Mouse (Mus musculus) midbrain, embryonic 15.5 days (tissue): ENCODE measurements around the gene Gm20662. TPM values are rescaled to one million over a fixed set of nuclear protein-coding genes. Genes with fewer than 3 reads are reported as not detected.

Experiments used
- ATAC-seq: fragments of 200-750 bp; cut with Nextera tagmentation; replicated peaks from 2 replicates; pipeline ENCODE4 v1.8.0; 2017; ENCODE audit warnings: moderate TSS enrichment
- H3K27ac ChIP-seq: fragments of 300-500 bp; sonication (generic); 2 replicates; pipeline ENCODE4 v1.5.1; 2015; ENCODE audit warnings: mild to moderate bottlenecking, inconsistent platforms
- H3K27me3 ChIP-seq: fragments of 300-500 bp; sonication (generic); replicated peaks from 2 replicates; pipeline ENCODE4 v1.6.1; 2015; ENCODE audit warnings: inconsistent platforms
- H3K36me3 ChIP-seq: fragments of 300-500 bp; sonication (generic); replicated peaks from 2 replicates; pipeline ENCODE4 v1.6.1; 2015; ENCODE audit warnings: inconsistent platforms
- H3K4me1 ChIP-seq: fragments of 300-500 bp; sonication (generic); 2 replicates; pipeline ENCODE4 v1.6.1; 2015; ENCODE audit warnings: inconsistent platforms
- H3K4me2 ChIP-seq: fragments of 300-500 bp; sonication (generic); 2 replicates; pipeline ENCODE4 v1.6.1; 2015; ENCODE audit warnings: inconsistent platforms, mild to moderate bottlenecking, moderate library complexity
- H3K4me3 ChIP-seq: fragments of 300-500 bp; sonication (generic); 2 replicates; pipeline ENCODE4 v1.5.1; 2015; ENCODE audit warnings: mild to moderate bottlenecking, inconsistent platforms
- H3K9ac ChIP-seq: fragments of 300-500 bp; sonication (generic); 2 replicates; pipeline ENCODE4 v1.6.1; 2015; ENCODE audit warnings: mild to moderate bottlenecking, inconsistent platforms
- H3K9me3 ChIP-seq: fragments of 300-500 bp; sonication (generic); 2 replicates; pipeline ENCODE4 v1.6.1; 2016; ENCODE audit warnings: inconsistent platforms
- WGBS: fragments of 180-500 bp; shearing (Covaris S2); methylation state at CpG from one replicate; pipeline ENCODE4 v1.1.7; 2015; ENCODE audit warnings: mixed read lengths; 5-methylcytosine and 5-hydroxymethylcytosine counted together
- polyA plus RNA-seq: library from polyadenylated mRNA; unstranded; fragments of >200 nt; fragmentation: Nextera tagmentation; extraction: Ambion mirVana; gene quantifications from 2 replicates; pipeline ENCODE4 v1.2.1, GENCODE M21; 2015

Gm20662 gene
- polyA plus RNA-seq, 1 experiment from 2014 or later = 0.50 TPM

- ATAC-seq = no peak
- Histone ChIP-seq H3K27me3 (no peaks in the 10 kb centered on the region), H3K9me3 (no peaks in the 10 kb centered on the region), H3K27ac (no peak overlapping the region), H3K4me2 (no peak overlapping the region), H3K4me3 (no peak overlapping the region), H3K36me3 (peaks cover 25% of the 10 kb centered on the region), H3K4me1 (no peaks in the 10 kb centered on the region), H3K9ac (no peak overlapping the region)
- WGBS = 88% methylated on average over 5 of the region's 5 CpGs
Observed at GRCm38 (mm10) chr9:108032126-108032525, 36.0 kb downstream of the Gm20662 start.

- no peak for ATAC-seq
- Histone ChIP-seq H3K27ac (no peak overlapping the region), H3K4me1 (no peaks in the 10 kb centered on the region), H3K9me3 (no peaks in the 10 kb centered on the region), H3K27me3 (no peaks in the 10 kb centered on the region), H3K4me3 (no peak overlapping the region), H3K36me3 (peaks cover 16% of the 10 kb centered on the region; the same call in 1 of the 2 replicates), H3K9ac (no peak overlapping the region), H3K4me2 (no peak overlapping the region)
- whole genome bisulfite sequencing = 98% methylated on average over 2 of the region's 2 CpGs
Observed at GRCm38 (mm10) chr9:108035331-108036156, 39.4 kb downstream of the Gm20662 start.

GRCm38 (mm10) chr9:108044751-108045492 is 48.8 kb downstream of the Gm20662 start:
- no peak overlapping the region for H3K9ac ChIP-seq
- no peak overlapping the region for H3K4me3 ChIP-seq
- H3K36me3 ChIP-seq = peaks cover 41% of the 10 kb centered on the region
- H3K27me3 ChIP-seq = no peaks in the 10 kb centered on the region
- WGBS = 96% methylated on average over 8 of the region's 8 CpGs
- ATAC-seq = no peak
- H3K27ac ChIP-seq = no peak overlapping the region
- no peak overlapping the region for H3K4me2 ChIP-seq
- H3K4me1 ChIP-seq = peaks cover 15% of the 10 kb centered on the region
- no peaks in the 10 kb centered on the region for H3K9me3 ChIP-seq

GRCm38 (mm10) chr9:108046582-108046981 is 50.4 kb downstream of the Gm20662 start:
- Histone ChIP-seq H3K9ac (no peak overlapping the region), H3K27ac (no peak overlapping the region), H3K9me3 (no peaks in the 10 kb centered on the region), H3K36me3 (peaks cover 34% of the 10 kb centered on the region), H3K4me2 (no peak overlapping the region), H3K4me3 (no peak overlapping the region), H3K27me3 (no peaks in the 10 kb centered on the region), H3K4me1 (peaks cover 22% of the 10 kb centered on the region)
- WGBS = 91% methylated on average over 4 of the region's 4 CpGs
- ATAC-seq = no peak

GRCm38 (mm10) chr9:108047601-108048565 is 51.7 kb downstream of the Gm20662 start:
- WGBS = 56% methylated on average over 17 of the region's 17 CpGs
- Histone ChIP-seq H3K9me3 (no peaks in the 10 kb centered on the region), H3K4me2 (peak overlapping the region; percentile 95), H3K4me1 (peaks cover 29% of the 10 kb centered on the region), H3K27ac (peak overlapping the region; percentile 56), H3K36me3 (peaks cover 27% of the 10 kb centered on the region), H3K9ac (peak overlapping the region; percentile 38), H3K4me3 (peak overlapping the region; percentile 54), H3K27me3 (no peaks in the 10 kb centered on the region)
- no peak for ATAC-seq

GRCm38 (mm10) chr9:108048566-108048955 is 52.4 kb downstream of the Gm20662 start:
- Histone ChIP-seq H3K9me3 (no peaks in the 10 kb centered on the region), H3K4me2 (peak overlapping the region; percentile 95), H3K36me3 (peaks cover 24% of the 10 kb centered on the region), H3K4me3 (peak overlapping the region; percentile 54), H3K4me1 (peaks cover 33% of the 10 kb centered on the region), H3K9ac (peak overlapping the region; percentile 38), H3K27ac (peak overlapping the region; percentile 56), H3K27me3 (no peaks in the 10 kb centered on the region)
- under 1% methylated on average over 19 of the region's 19 CpGs for WGBS
- ATAC-seq = peak; percentile 58

- WGBS = under 1% methylated on average over 37 of the region's 39 CpGs
Observed at GRCm38 (mm10) chr9:108049016-108049455, 52.9 kb downstream of the Gm20662 start, which contains the start of gene Gmppb. Gene Gmppb, plus strand, starts transcription at chr9:108049242.

GRCm38 (mm10) chr9:108049561-108050251 is 53.6 kb downstream of the Gm20662 start:
- Histone ChIP-seq H3K9me3 (no peaks in the 10 kb centered on the region), H3K27me3 (no peaks in the 10 kb centered on the region), H3K4me1 (peaks cover 33% of the 10 kb centered on the region), H3K36me3 (peaks cover 24% of the 10 kb centered on the region), H3K9ac (peak overlapping the region; percentile 54), H3K27ac (peak overlapping the region; percentile 56), H3K4me2 (peak overlapping the region; percentile 95), H3K4me3 (peak overlapping the region; percentile 54)
- peak; percentile 31 for ATAC-seq
- WGBS = 44% methylated on average over 15 of the region's 15 CpGs

More at GRCm38 (mm10) chr9:108049016-108049455, 52.9 kb downstream of the Gm20662 start, which contains the start of gene Gmppb:
- H3K4me2 ChIP-seq = peak within 1 kb of the TSS; percentile 95
- H3K27ac ChIP-seq = peak within 1 kb of the TSS; percentile 56
- no peaks in the 10 kb centered on the region for H3K9me3 ChIP-seq
- peak within 1 kb of the TSS; percentile 54 for H3K9ac ChIP-seq
- H3K4me3 ChIP-seq = peak within 1 kb of the TSS; percentile 54
- ATAC-seq = peak; percentile 94
- H3K4me1 ChIP-seq = peaks cover 33% of the 10 kb centered on the region
- H3K36me3 ChIP-seq = peaks cover 27% of the 10 kb centered on the region
- H3K27me3 ChIP-seq = no peaks in the 10 kb centered on the region

- no peak overlapping the region for H3K4me3 ChIP-seq
- no peak overlapping the region for H3K9ac ChIP-seq
- H3K27ac ChIP-seq = no peak overlapping the region
- H3K4me1 ChIP-seq = peaks cover 33% of the 10 kb centered on the region
- H3K27me3 ChIP-seq = no peaks in the 10 kb centered on the region
- 93% methylated on average over 15 of the region's 15 CpGs for WGBS
- ATAC-seq = no peak
- H3K4me2 ChIP-seq = no peak overlapping the region
- H3K9me3 ChIP-seq = no peaks in the 10 kb centered on the region
- peaks cover 18% of the 10 kb centered on the region for H3K36me3 ChIP-seq
Observed at GRCm38 (mm10) chr9:108051184-108051930, 55.2 kb downstream of the Gm20662 start.

- Histone ChIP-seq H3K4me2 (no peak overlapping the region), H3K27me3 (no peaks in the 10 kb centered on the region), H3K9ac (no peak overlapping the region), H3K9me3 (no peaks in the 10 kb centered on the region), H3K4me3 (no peak overlapping the region), H3K27ac (no peak overlapping the region), H3K4me1 (peaks cover 33% of the 10 kb centered on the region), H3K36me3 (peaks cover 17% of the 10 kb centered on the region; the same call in 1 of the 2 replicates)
- ATAC-seq = no peak
- WGBS = 83% methylated on average over 4 of the region's 4 CpGs
Observed at GRCm38 (mm10) chr9:108051931-108052220, 55.7 kb downstream of the Gm20662 start.

- H3K27ac ChIP-seq = peak overlapping the region; percentile 42; the same call in 1 of the 2 replicates
- H3K4me1 ChIP-seq = peaks cover 33% of the 10 kb centered on the region
- H3K9ac ChIP-seq = no peak overlapping the region
- 77% methylated on average over 7 of the region's 7 CpGs for WGBS
- H3K9me3 ChIP-seq = no peaks in the 10 kb centered on the region
- no peak overlapping the region for H3K4me3 ChIP-seq
- no peaks in the 10 kb centered on the region for H3K27me3 ChIP-seq
- ATAC-seq = no peak
- H3K36me3 ChIP-seq = peaks cover 15% of the 10 kb centered on the region; the same call in 1 of the 2 replicates
- no peak overlapping the region for H3K4me2 ChIP-seq
Observed at GRCm38 (mm10) chr9:108052411-108052810, 56.3 kb downstream of the Gm20662 start.
